Mouse (Mus musculus) lung, postnatal 0 days (tissue): ENCODE measurements around the gene Myoc.

Source experiments
- CTCF ChIP-seq: IDR thresholded peaks from 2 replicates; pipeline ENCODE4 v1.5.1; 2016; ENCODE audit warnings: antibody characterized with exemption, mild to moderate bottlenecking
- EP300 ChIP-seq: IDR thresholded peaks from 2 replicates; pipeline ENCODE4 v1.6.1; 2016; ENCODE audit warnings: antibody characterized with exemption, mild to moderate bottlenecking, control low read depth

DNA sequence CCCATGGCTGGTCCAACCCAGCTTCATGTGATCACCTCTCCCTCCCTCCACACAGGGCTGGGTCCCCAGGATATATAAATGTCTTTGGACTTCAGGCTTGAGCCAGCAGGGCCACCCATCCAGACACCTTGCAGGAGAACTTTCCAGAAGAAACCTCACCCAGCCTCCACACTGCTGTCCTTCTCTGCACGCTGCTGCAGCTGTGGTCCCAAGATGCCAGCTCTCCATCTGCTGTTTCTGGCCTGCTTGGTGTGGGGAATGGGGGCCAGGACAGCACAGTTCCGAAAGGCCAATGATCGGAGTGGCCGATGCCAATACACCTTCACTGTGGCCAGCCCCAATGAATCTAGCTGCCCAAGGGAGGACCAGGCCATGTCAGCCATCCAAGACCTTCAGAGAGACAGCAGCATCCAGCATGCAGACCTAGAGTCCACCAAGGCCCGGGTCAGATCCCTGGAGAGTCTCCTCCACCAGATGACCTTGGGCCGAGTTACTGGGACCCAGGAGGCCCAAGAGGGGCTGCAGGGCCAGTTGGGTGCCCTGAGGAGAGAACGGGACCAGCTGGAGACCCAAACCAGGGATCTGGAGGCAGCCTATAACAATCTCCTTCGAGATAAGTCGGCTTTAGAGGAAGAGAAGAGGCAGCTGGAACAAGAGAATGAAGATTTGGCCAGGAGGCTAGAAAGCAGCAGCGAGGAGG is at the start of gene Myoc:
- TF ChIP-seq CTCF, result no peak
- TF ChIP-seq EP300, result no peak
